Mouse (Mus musculus) intestine, embryonic 15.5 days (tissue): ENCODE results near the gene Siae. TPM values are rescaled to one million over a fixed set of nuclear protein-coding genes. Genes with fewer than 3 reads are reported as not detected.
A peak's percentile ranks its signal among the peaks of the same experiment; 100 is the strongest.

ENCODE experiments used
- ATAC-seq: fragments of 200-750 bp; cut with Nextera tagmentation; 2 replicates; pipeline ENCODE4 v1.8.0; 2017; ENCODE audit warnings: moderate TSS enrichment, moderate library complexity
- H3K27ac ChIP-seq: fragments of 300-500 bp; sonication (generic); 2 replicates; pipeline ENCODE4 v1.5.1; 2015; ENCODE audit warnings: mild to moderate bottlenecking, inconsistent platforms
- H3K27me3 ChIP-seq: fragments of 300-500 bp; sonication (generic); replicated peaks from 2 replicates; pipeline ENCODE4 v1.6.1; 2015; ENCODE audit warnings: inconsistent platforms
- H3K36me3 ChIP-seq: fragments of 300-500 bp; sonication (generic); 2 replicates; pipeline ENCODE4 v1.6.1; 2015; ENCODE audit warnings: inconsistent platforms
- H3K4me1 ChIP-seq: fragments of 300-500 bp; sonication (generic); replicated peaks from 2 replicates; pipeline ENCODE4 v1.6.1; 2015; ENCODE audit warnings: inconsistent platforms
- H3K4me2 ChIP-seq: fragments of 300-500 bp; sonication (generic); replicated peaks from 2 replicates; pipeline ENCODE4 v1.6.1; 2015; ENCODE audit warnings: mild to moderate bottlenecking, inconsistent platforms
- H3K4me3 ChIP-seq: fragments of 300-500 bp; sonication (generic); replicated peaks from 2 replicates; pipeline ENCODE4 v1.5.1; 2015; ENCODE audit warnings: inconsistent platforms
- H3K9ac ChIP-seq: fragments of 300-500 bp; sonication (generic); 2 replicates; pipeline ENCODE4 v1.6.1; 2015; ENCODE audit warnings: inconsistent platforms
- H3K9me3 ChIP-seq: fragments of 300-500 bp; sonication (generic); 2 replicates; pipeline ENCODE4 v1.6.1; 2016; ENCODE audit warnings: inconsistent platforms
- WGBS: fragments of 180-500 bp; shearing (Covaris S2); methylation state at CpG from one replicate; pipeline ENCODE4 v1.1.7; 2015; 5-methylcytosine and 5-hydroxymethylcytosine counted together
- polyA plus RNA-seq: library from polyadenylated mRNA; unstranded; fragments of >200 nt; fragmentation: Nextera tagmentation; extraction: Ambion mirVana; gene quantifications from 2 replicates; pipeline ENCODE4 v1.2.1, GENCODE M21; 2015

The Siae gene
- polyA plus RNA-seq: 13.9 and 14.5 TPM in 2 replicates

DNA sequence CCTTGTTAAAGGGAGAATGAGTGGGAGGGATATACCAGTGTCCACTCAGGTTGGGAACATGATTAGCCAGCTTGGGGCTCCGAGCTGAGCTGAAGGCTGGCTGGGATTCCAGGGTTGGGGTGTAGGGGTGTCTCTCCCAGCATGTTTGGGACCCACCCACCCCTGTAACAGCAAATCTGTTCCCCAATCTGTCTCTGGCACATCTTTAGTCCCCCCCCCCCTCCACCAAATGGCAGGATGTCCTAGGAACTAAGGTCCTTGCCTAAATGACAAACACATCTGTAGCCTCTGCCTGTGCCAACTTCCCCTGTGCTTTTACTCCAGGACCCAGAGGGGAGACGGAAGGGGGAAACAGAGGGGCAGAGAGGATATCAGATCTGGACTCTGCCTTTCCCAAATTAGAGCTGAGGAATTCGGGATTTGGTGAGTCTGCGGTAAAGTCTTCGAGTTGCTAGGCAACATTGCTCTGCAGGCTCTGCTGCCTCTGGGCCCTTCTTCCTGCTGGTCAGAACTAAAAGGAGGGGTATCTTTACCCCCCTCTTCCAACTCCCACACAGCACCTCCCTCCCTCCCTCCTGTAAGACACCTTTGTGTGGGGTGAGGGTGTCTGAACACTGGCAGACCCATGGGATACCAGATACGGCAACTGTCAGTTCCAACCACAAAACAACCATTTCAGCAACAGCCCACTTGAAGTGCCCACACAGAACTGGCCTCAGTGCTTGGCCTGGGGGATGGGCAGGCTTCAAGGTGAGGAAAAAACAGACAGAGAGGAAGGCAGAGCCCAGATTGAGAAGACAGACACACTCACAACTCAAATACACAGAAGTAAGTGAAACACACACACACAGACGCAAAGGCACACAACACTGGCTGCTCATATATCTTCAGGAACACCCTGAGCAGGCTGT lies at the start of gene Siae:
TSS of gene Siae (plus strand) at position 861 of the 911 bp plus-strand sequence.
- no peak within 1 kb of the TSS for H3K4me3 ChIP-seq
- no peak for ATAC-seq
- H3K9me3 ChIP-seq: no peaks in the 10 kb centered on the region
- no peaks in the 10 kb centered on the region for H3K36me3 ChIP-seq
- peaks cover 33% of the 10 kb centered on the region for H3K27me3 ChIP-seq
- H3K27ac ChIP-seq: no peak within 1 kb of the TSS
- H3K9ac ChIP-seq: no peak within 1 kb of the TSS
- H3K4me1 ChIP-seq: peaks cover 13% of the 10 kb centered on the region
- 29% methylated on average over 7 of the region's 7 CpGs for WGBS
- H3K4me2 ChIP-seq: no peak within 1 kb of the TSS

DNA sequence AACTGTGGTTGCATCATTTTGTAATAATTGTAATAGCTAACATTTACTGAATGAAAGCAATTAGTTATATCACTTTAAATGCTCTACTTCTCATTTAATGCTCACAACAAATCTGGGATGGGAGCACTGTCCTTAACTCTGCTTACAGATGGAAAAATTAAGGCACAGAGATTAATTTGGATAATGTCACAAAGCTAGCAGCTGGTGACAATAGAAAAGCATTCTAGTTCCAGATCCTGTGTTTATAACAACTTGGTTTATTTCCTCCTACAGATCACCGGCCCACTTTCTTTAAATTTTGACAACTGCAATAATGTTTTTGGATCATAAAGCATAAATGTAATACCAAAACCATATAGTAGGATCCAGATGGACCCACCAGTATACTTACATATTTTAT lies 49.5 kb upstream of the Siae start:
- 62% methylated on average over 1 of the region's 1 CpGs for WGBS
- no peak overlapping the region for H3K4me2 ChIP-seq
- H3K4me3 ChIP-seq: no peak overlapping the region
- H3K36me3 ChIP-seq: no peaks in the 10 kb centered on the region
- no peak overlapping the region for H3K9ac ChIP-seq
- no peaks in the 10 kb centered on the region for H3K27me3 ChIP-seq
- no peaks in the 10 kb centered on the region for H3K9me3 ChIP-seq
- no peaks in the 10 kb centered on the region for H3K4me1 ChIP-seq
- no peak overlapping the region for H3K27ac ChIP-seq
- no peak for ATAC-seq

DNA sequence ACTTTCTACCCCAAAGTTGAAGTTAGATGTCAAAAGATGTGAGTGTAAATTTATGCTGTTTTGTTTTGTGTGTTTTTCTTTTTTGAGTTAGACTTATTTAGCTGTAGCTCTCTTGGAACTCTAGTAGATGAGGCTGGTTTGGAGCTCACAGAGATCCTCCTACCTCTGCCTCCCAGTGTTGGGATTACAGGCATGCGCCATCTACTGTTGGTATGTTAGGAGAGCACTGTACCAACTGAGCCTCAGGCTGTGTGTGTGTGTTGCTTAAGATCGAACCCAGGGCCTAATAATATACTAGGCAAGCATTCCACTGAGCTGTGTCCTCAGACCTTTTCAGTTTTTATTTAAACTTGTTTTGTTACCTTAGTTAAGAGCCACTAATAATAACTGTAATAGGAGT lies 43.4 kb upstream of the Siae start:
- H3K27me3 ChIP-seq: no peaks in the 10 kb centered on the region
- 0 out of 2 replicates have a peak, but pooled peaks cover 2% of the 10 kb centered on the region for H3K4me1 ChIP-seq
- no peak overlapping the region for H3K4me3 ChIP-seq
- H3K9me3 ChIP-seq: no peaks in the 10 kb centered on the region
- H3K27ac ChIP-seq: no peak overlapping the region
- ATAC-seq: no peak
- H3K9ac ChIP-seq: no peak overlapping the region
- H3K36me3 ChIP-seq: no peaks in the 10 kb centered on the region
- 91% methylated on average over 2 of the region's 2 CpGs for WGBS
- no peak overlapping the region for H3K4me2 ChIP-seq

DNA sequence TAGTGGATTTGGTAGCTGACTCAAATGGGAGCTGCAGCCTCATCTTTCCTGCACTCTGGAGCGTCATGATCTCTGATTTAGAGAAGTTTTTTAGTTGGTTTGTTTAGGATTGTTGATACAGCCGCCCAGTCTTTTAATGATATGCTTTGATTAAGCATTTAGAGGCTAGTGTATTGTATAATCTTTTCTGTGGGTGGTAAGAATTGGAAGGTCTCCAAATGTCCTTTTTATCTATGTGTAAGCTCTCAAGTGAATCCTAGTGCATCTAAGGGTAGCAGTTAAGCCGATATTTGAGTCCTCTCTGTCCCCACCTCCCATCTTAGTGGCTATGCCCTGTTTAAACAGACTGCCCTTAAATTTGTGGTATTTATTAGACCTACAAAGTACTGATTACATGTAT lies 41.0 kb upstream of the Siae start:
- Histone ChIP-seq H3K9me3 (no peaks in the 10 kb centered on the region), H3K4me3 (no peak overlapping the region), H3K36me3 (no peaks in the 10 kb centered on the region), H3K9ac (no peak overlapping the region), H3K4me2 (no peak overlapping the region), H3K27ac (no peak overlapping the region), H3K27me3 (no peaks in the 10 kb centered on the region), H3K4me1 (0 out of 2 replicates have a peak, but pooled peaks cover 2% of the 10 kb centered on the region)
- WGBS: 73% methylated on average over 3 of the region's 3 CpGs
- no peak for ATAC-seq

DNA sequence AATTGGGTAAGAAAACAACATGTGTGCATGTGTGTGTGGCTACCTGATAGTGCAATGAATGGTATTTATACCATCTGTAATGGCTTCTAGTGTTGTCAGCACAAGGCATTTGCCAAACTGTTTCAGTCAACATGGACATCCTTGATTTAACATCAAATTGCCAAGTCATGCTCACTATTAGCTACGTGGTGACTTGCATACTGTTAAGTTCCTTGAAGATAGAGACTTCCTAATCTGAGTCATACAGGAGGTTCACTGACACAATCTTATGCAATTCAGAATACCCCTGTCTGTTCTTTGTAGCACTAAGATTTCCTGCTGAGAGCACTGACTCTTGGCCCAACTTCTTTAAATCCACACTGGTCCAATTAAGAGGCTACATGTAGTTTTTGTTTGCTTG lies 38.0 kb upstream of the Siae start:
- Histone ChIP-seq H3K9me3 (no peaks in the 10 kb centered on the region), H3K27ac (no peak overlapping the region), H3K4me1 (0 out of 2 replicates have a peak, but pooled peaks cover 2% of the 10 kb centered on the region), H3K36me3 (peaks cover under 1% of the 10 kb centered on the region; the same call in 1 of the 2 replicates), H3K4me3 (no peak overlapping the region), H3K9ac (no peak overlapping the region), H3K27me3 (no peaks in the 10 kb centered on the region), H3K4me2 (no peak overlapping the region)
- ATAC-seq: no peak
- WGBS: 83% methylated on average over 1 of the region's 1 CpGs

DNA sequence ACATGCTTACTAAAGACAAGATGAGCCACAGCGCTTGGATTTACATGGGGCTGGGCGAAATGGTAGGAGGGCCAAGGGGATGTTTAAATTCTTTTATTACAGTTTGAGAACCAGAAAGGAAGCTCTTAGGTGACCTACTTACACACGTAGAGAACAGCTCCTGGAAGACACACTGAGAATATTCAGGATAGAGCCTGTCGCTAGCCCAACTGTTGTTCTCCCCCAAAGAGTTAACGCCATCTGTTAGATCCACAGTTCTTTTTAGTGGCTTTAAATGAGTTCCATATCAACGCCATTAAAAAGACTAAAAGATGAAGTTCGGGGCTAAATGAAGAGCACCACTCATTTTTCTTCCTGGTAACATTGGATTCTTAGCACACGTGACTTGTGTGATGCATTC lies 36.5 kb upstream of the Siae start:
- Histone ChIP-seq H3K4me2 (no peak overlapping the region), H3K9me3 (no peaks in the 10 kb centered on the region), H3K4me1 (0 out of 2 replicates have a peak, but pooled peaks cover 2% of the 10 kb centered on the region), H3K4me3 (no peak overlapping the region), H3K27ac (no peak overlapping the region), H3K36me3 (peaks cover 8% of the 10 kb centered on the region; the same call in 1 of the 2 replicates), H3K9ac (no peak overlapping the region), H3K27me3 (no peaks in the 10 kb centered on the region)
- WGBS: 92% methylated on average over 8 of the region's 8 CpGs
- ATAC-seq: no peak

DNA sequence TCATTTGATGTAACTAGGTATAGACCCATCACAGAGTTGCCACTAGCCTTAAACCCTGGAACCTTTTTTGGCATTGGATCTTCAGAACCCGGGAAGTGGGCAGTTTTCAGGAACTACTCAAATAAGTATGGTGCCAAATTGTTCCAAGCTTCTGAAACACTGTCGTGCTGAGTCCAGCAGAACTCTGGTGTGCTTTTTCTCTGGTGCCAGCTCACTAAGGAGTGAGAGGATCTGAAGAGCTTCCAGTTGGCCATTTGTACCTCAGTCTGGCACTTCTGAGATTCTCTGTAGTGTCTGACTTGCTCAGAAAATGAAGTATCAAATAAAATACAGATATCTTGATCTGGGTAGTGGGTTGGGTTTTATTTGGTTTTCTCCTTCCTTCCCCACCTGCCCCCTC lies 35.5 kb upstream of the Siae start:
- Histone ChIP-seq H3K9ac (no peak overlapping the region), H3K4me2 (no peak overlapping the region), H3K4me1 (0 out of 2 replicates have a peak, but pooled peaks cover 2% of the 10 kb centered on the region), H3K36me3 (peaks cover 8% of the 10 kb centered on the region; the same call in 1 of the 2 replicates), H3K27me3 (no peaks in the 10 kb centered on the region), H3K9me3 (no peaks in the 10 kb centered on the region), H3K4me3 (no peak overlapping the region), H3K27ac (no peak overlapping the region)
- no peak for ATAC-seq
- WGBS: 88% methylated on average over 2 of the region's 2 CpGs

DNA sequence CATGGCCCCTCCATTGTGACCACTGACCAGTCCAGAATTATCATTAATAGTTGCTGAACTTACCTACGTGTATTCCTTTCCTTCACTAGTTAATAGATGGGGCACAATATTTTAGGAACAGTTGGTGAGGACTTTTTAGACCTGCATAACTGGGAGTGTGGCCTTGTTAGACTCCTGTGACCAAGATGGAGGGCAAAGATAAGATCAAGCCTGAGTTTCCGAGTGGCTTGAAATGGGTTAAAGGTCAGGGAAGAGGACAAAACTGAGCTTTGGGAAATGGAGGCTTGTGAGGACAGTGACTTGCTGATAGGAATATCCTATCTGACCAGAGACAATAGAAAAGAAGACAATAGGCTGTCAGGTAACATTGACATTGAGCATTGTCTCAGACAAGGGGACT lies 30.0 kb upstream of the Siae start:
- H3K9ac ChIP-seq: no peak overlapping the region
- H3K4me3 ChIP-seq: no peak overlapping the region
- peaks cover 16% of the 10 kb centered on the region; the same call in 1 of the 2 replicates for H3K4me1 ChIP-seq
- H3K27ac ChIP-seq: no peak overlapping the region
- ATAC-seq: no peak
- H3K36me3 ChIP-seq: peaks cover 8% of the 10 kb centered on the region; the same call in 1 of the 2 replicates
- H3K27me3 ChIP-seq: peaks cover 37% of the 10 kb centered on the region
- 86% methylated on average over 2 of the region's 2 CpGs for WGBS
- H3K9me3 ChIP-seq: no peaks in the 10 kb centered on the region
- H3K4me2 ChIP-seq: no peak overlapping the region

DNA sequence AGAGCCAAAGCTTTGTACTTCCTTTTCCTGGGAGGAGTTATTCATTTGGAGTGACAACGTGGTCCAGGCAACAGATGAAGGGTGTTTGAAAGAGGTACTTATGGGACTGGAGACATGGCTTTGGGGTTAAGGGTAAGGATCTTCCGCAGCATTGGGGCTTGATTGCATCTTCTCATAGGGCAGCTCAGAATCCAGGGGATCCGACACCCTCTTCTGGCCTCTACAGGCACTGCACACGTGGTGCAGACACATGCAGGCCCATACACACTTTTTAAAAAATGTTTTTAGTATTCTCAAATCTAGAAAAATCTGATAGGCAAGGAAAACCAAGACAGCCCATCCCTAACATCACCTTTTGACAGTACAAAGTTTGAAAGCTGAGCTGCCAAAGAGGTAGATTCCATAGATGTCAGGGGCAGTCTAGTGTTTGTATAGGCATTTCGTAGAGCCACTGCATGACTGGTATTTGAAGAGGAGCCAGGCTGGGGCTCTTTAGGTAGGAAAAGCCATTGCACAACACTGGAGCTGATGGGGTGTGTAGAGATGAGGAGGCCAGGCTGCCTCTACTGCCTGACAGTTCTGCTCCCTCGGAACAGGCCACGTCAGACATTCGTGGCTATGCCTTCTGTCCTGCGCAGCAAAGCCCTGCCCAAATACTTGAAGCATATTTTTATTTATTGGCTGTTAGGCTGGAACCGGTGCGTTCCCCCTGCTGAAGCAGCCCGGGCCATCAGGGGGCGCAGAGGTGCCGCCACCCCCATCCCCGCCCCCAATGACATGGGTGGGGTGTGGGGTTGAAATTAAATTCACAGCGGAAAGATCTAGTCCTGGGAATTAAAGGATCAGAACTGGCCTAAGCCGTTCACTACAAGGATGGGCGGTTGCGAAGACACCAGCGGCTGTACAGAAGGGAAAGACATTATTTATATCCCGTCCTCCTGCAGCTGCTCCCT lies 28.8 kb upstream of the Siae start:
- Histone ChIP-seq H3K4me2 (peak overlapping the region; percentile 37), H3K27ac (no peak overlapping the region), H3K4me3 (0 out of 2 replicates have a peak overlapping the region, but pooled peaks have one; percentile 36), H3K4me1 (peaks cover 23% of the 10 kb centered on the region), H3K9ac (no peak overlapping the region), H3K36me3 (peaks cover 8% of the 10 kb centered on the region; the same call in 1 of the 2 replicates), H3K9me3 (no peaks in the 10 kb centered on the region), H3K27me3 (peaks cover 40% of the 10 kb centered on the region)
- 32% methylated on average over 21 of the region's 21 CpGs for WGBS
- ATAC-seq: no peak

DNA sequence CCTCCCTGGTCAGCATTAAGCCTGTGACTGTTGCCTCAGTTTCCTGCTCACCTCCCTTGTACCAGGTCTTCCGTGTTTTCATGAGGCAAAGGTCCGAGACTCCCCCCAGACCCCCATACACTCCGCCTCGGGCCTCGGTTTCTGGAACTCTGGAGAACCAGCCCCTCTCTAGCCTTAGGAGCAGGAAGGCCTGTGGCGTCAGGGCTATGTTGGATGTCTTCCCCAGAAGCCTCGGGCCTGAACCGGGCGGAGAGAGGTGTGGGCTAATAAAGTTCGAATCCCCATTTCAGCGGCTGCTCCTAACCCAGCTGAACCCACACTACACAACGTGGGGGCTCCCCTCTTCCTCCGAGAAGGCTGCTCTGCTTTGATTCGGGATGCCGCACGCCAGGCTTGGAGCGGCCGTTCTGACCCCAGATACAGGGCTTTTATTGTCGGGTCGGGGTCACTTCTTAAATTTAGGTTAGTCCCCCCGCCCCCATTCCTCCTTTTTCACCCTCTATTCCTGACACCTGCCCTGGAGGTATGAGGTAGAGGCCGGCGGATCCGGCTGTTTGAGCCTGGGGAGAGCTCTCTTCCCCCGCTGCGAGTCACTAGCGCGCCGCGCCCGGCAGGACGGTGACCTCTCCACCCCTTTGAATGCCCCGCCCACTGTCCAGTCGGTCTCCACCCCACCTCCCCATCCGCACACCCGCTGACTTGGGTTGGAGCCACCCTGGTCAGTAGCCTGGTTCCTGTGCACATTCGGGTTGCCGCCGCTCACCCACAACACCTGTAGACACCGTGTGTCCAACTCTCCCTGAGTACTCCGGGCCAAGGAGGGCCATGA lies 27.9 kb upstream of the Siae start, which contains the start of gene Esam:
TSS of gene Esam (plus strand) at position 683 of the 829 bp plus-strand sequence.
- Histone ChIP-seq H3K36me3 (peaks cover 6% of the 10 kb centered on the region; the same call in 1 of the 2 replicates), H3K4me2 (peak within 1 kb of the TSS; percentile 85), H3K27me3 (peaks cover 40% of the 10 kb centered on the region), H3K9ac (no peak within 1 kb of the TSS), H3K4me3 (peak within 1 kb of the TSS; percentile 36), H3K4me1 (peaks cover 23% of the 10 kb centered on the region), H3K27ac (0 out of 2 replicates have a peak within 1 kb of the TSS, but pooled peaks have one; percentile 22), H3K9me3 (no peaks in the 10 kb centered on the region)
- 17% methylated on average over 41 of the region's 41 CpGs for WGBS
- no peak for ATAC-seq
